Mouse (Mus musculus): ENCODE results near the gene BC051019.

Gene BC051019

GRCm38 (mm10) chr7:109708961-109709382 lies 14.7 kb downstream of the BC051019 start:
- DNase-seq (ENCODE audit: low spot score in 2 of 2): no peak

GRCm38 (mm10) chr7:109707023-109707785 lies 16.4 kb downstream of the BC051019 start:
- peak; percentile 28 to 68 for DNase-seq (ENCODE audit: low spot score in 2 of 2)

- no peak for DNase-seq (ENCODE audit: low spot score in 2 of 2)
Observed at GRCm38 (mm10) chr7:109704461-109704860, 19.2 kb downstream of the BC051019 start.

- DNase-seq (ENCODE audit: low spot score in 2 of 2): no peak
Observed at GRCm38 (mm10) chr7:109704016-109704377, 19.7 kb downstream of the BC051019 start.

GRCm38 (mm10) chr7:109703190-109704015 lies 20.2 kb downstream of the BC051019 start, which contains the start of the genes St5 and Akip1:
St5 (minus strand) TSS chr7:109703605.
Akip1 (plus strand) TSS chr7:109703690.
- peak; percentile 90 to 92 for DNase-seq (ENCODE audit: low spot score in 2 of 2)

GRCm38 (mm10) chr7:109702721-109703120 lies 20.9 kb downstream of the BC051019 start:
- DNase-seq (ENCODE audit: low spot score in 2 of 2): no peak

GRCm38 (mm10) chr7:109700213-109700612 lies 23.4 kb downstream of the BC051019 start:
- DNase-seq (ENCODE audit: low spot score in 2 of 2): no peak

- no peak for DNase-seq (ENCODE audit: low spot score in 2 of 2)
Observed at GRCm38 (mm10) chr7:109695339-109695726, 28.3 kb downstream of the BC051019 start.

GRCm38 (mm10) chr7:109694576-109695338 lies 28.9 kb downstream of the BC051019 start:
- no peak for DNase-seq (ENCODE audit: low spot score in 2 of 2)

GRCm38 (mm10) chr7:109690961-109691360 lies 32.7 kb downstream of the BC051019 start:
- no peak for DNase-seq (ENCODE audit: low spot score in 2 of 2)

GRCm38 (mm10) chr7:109690101-109690500 lies 33.5 kb downstream of the BC051019 start:
- DNase-seq (ENCODE audit: low spot score in 2 of 2): no peak

GRCm38 (mm10) chr7:109686585-109687128 lies 37.0 kb downstream of the BC051019 start:
- DNase-seq (ENCODE audit: low spot score in 2 of 2): no peak

GRCm38 (mm10) chr7:109680879-109681278 lies 42.8 kb downstream of the BC051019 start:
- DNase-seq (ENCODE audit: low spot score in 2 of 2): no peak

GRCm38 (mm10) chr7:109680284-109680683 lies 43.4 kb downstream of the BC051019 start:
- no peak for DNase-seq (ENCODE audit: low spot score in 2 of 2)

GRCm38 (mm10) chr7:109674944-109675628 lies 48.6 kb downstream of the BC051019 start:
- DNase-seq (ENCODE audit: low spot score in 2 of 2): no peak

GRCm38 (mm10) chr7:109671581-109672471 lies 51.8 kb downstream of the BC051019 start:
- peak; percentile 51 to 67 for DNase-seq (ENCODE audit: low spot score in 2 of 2)

GRCm38 (mm10) chr7:109669426-109670170 lies 54.1 kb downstream of the BC051019 start:
- no peak for DNase-seq (ENCODE audit: low spot score in 2 of 2)

GRCm38 (mm10) chr7:109666664-109667063 lies 57.0 kb downstream of the BC051019 start:
- DNase-seq (ENCODE audit: low spot score in 2 of 2): no peak

- peak in 1 of 2 experiments; percentile 23 for DNase-seq (ENCODE audit: low spot score in 2 of 2)
Observed at GRCm38 (mm10) chr7:109662626-109663025, 61.0 kb downstream of the BC051019 start.

Data from frontal cortex, postnatal 36 days (tissue).